Mouse (Mus musculus) G1E (cell line): Measurements from ENCODE around the gene Ehd4.

Experiments
- CTCF ChIP-seq: IDR thresholded peaks from 2 replicates; pipeline ENCODE4 v1.5.1; 2012; ENCODE audit warnings: low read depth, low read length, inconsistent platforms, mixed read lengths
- TAL1 ChIP-seq: conservative IDR thresholded peaks from 2 replicates; pipeline ENCODE4 v1.6.1; 2012; ENCODE audit warnings: low read depth, low read length, inconsistent platforms, mixed read lengths

- TF ChIP-seq CTCF (no peak), TAL1 (no peak)
Observed at GRCm38 (mm10) chr2:120187583-120187982, 33.2 kb upstream of the Ehd4 start.
